Mouse (Mus musculus) midbrain, embryonic 10.5 days (tissue): Measurements from ENCODE around the gene Sgms1. TPM values are rescaled to one million over a fixed set of nuclear protein-coding genes. Genes with fewer than 3 reads are reported as not detected.
"Not testable (repeated sequence)": the region's sequence is repeated elsewhere in the genome, so short reads cannot be mapped to it uniquely, and the experiment has no call there.

Experiments
- DNase-seq: peaks from one replicate; pipeline ENCODE4 v3.0.0-alpha.2; 2017; ENCODE audit warnings: low spot score
- H3K27ac ChIP-seq: fragments of 300-500 bp; sonication (generic); replicated peaks from 2 replicates; pipeline ENCODE4 v1.5.1; 2016; ENCODE audit warnings: mild to moderate bottlenecking
- H3K27me3 ChIP-seq: fragments of 300-500 bp; sonication (generic); 2 replicates; pipeline ENCODE4 v1.6.1; 2016; ENCODE audit warnings: low read depth, mild to moderate bottlenecking; ENCODE audit not compliant: poor library complexity, severe bottlenecking
- H3K36me3 ChIP-seq: fragments of 300-500 bp; sonication (generic); 2 replicates; pipeline ENCODE4 v1.6.1; 2016; ENCODE audit warnings: mild to moderate bottlenecking, moderate library complexity
- H3K4me1 ChIP-seq: fragments of 300-500 bp; sonication (generic); 2 replicates; pipeline ENCODE4 v1.6.1; 2016
- H3K4me3 ChIP-seq: fragments of 300-500 bp; sonication (generic); 2 replicates; pipeline ENCODE4 v1.5.1; 2016; ENCODE audit warnings: mild to moderate bottlenecking, moderate library complexity
- H3K9me3 ChIP-seq: fragments of 300-500 bp; sonication (generic); replicated peaks from 2 replicates; pipeline ENCODE4 v1.6.1; 2016; ENCODE audit warnings: mild to moderate bottlenecking
- WGBS: fragments of 180-500 bp; shearing (Covaris S2); methylation state at CpG from one replicate; pipeline ENCODE4 v1.1.7; 2016; 5-methylcytosine and 5-hydroxymethylcytosine counted together
- polyA plus RNA-seq: library from polyadenylated mRNA; unstranded; fragments of >200 nt; fragmentation: Nextera tagmentation; extraction: Ambion mirVana; gene quantifications from 2 replicates; pipeline ENCODE4 v1.2.1, GENCODE M21; 2016

The Sgms1 gene
- polyA plus RNA-seq, 1 experiment from 2014 or later = 13.1 TPM

- Histone ChIP-seq H3K4me1 (peaks cover 15% of the 10 kb centered on the region), H3K4me3 (no peak overlapping the region), H3K27ac (no peak overlapping the region), H3K27me3 (no peaks in the 10 kb centered on the region), H3K36me3 (no peaks in the 10 kb centered on the region), H3K9me3 (no peaks in the 10 kb centered on the region)
- DNase-seq = no peak
- WGBS = 79% methylated on average over 4 of the region's 4 CpGs
Observed at GRCm38 (mm10) chr19:32326621-32327021, 62.9 kb downstream of the Sgms1 start.

- no peaks in the 10 kb centered on the region for H3K9me3 ChIP-seq
- H3K27ac ChIP-seq = no peak overlapping the region
- 90% methylated on average over 3 of the region's 3 CpGs for WGBS
Observed at GRCm38 (mm10) chr19:32326156-32326555, 63.4 kb downstream of the Sgms1 start.

GRCm38 (mm10) chr19:32325100-32325768 is 64.3 kb downstream of the Sgms1 start:
- Histone ChIP-seq H3K4me1 (peaks cover 15% of the 10 kb centered on the region), H3K27ac (no peak overlapping the region)

More at GRCm38 (mm10) chr19:32326156-32326555, 63.4 kb downstream of the Sgms1 start:
- no peak for DNase-seq
- peaks cover 15% of the 10 kb centered on the region for H3K4me1 ChIP-seq
- H3K36me3 ChIP-seq = no peaks in the 10 kb centered on the region
- H3K4me3 ChIP-seq = no peak overlapping the region
- H3K27me3 ChIP-seq = no peaks in the 10 kb centered on the region

GRCm38 (mm10) chr19:32324550-32324949 is 65.0 kb downstream of the Sgms1 start:
- no peaks in the 10 kb centered on the region for H3K27me3 ChIP-seq
- H3K4me1 ChIP-seq = peaks cover 17% of the 10 kb centered on the region
- no peak overlapping the region for H3K27ac ChIP-seq
- H3K9me3 ChIP-seq = no peaks in the 10 kb centered on the region
- no peak overlapping the region for H3K4me3 ChIP-seq
- 87% methylated on average over 1 of the region's 1 CpGs for WGBS
- H3K36me3 ChIP-seq = no peaks in the 10 kb centered on the region
- DNase-seq = no peak

More at GRCm38 (mm10) chr19:32325100-32325768, 64.3 kb downstream of the Sgms1 start:
- no peak overlapping the region for H3K4me3 ChIP-seq
- H3K36me3 ChIP-seq = no peaks in the 10 kb centered on the region
- WGBS = 73% methylated on average over 10 of the region's 10 CpGs
- no peaks in the 10 kb centered on the region for H3K27me3 ChIP-seq
- DNase-seq = no peak
- H3K9me3 ChIP-seq = no peaks in the 10 kb centered on the region

DNA sequence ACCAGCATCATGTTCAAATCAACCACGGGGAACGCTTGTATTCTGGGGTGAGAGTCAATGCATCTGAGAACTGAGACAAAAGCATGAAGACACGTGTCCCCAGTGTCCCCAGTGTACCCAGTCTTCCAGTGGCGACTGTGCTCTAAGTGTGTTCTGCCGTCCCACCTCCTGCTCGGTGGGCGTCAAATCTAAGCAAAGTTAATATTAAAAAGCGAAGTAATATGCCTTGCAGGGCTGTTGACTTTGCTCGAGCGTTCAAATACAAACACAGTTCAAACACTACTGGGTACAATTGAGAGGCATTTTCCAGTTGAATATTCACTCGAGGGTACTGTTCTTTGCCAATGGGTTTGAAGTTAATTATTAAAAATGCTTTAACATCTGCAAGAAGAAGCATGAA is 66.4 kb downstream of the Sgms1 start:
- H3K27me3 ChIP-seq = no peaks in the 10 kb centered on the region
- DNase-seq = no peak
- WGBS = 78% methylated on average over 11 of the region's 11 CpGs

DNA sequence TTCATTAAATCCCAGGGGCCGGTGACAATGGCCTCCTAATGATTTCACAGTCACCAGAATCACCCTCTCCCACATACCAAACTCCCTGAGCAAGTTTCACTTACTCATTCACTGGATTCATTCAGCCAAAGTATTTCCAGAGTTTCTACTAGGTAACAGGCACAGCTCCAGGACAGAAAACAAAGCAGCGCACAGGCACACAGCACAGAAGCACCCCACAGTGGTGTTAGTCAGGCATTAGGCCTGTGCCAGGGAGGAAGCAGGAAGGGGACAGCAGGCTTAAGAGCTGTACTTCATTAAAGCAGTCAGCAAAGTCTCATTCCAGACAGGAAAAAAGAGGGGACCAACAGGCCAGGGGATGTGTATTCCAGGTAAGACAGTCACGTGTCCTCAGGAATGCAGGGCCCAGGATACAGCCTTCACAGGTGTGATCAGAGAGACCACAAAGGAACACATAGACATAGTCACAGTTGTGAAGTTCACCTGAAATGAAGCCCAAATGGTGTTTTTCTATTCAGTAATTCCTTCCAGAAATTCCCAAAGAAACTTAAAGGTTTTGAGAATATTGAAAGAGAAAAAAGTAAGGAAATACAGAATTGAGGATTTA is 67.0 kb downstream of the Sgms1 start:
- Histone ChIP-seq H3K4me1 (peaks cover 24% of the 10 kb centered on the region), H3K36me3 (no peaks in the 10 kb centered on the region), H3K9me3 (no peaks in the 10 kb centered on the region), H3K27ac (no peak overlapping the region), H3K4me3 (no peak overlapping the region), H3K27me3 (no peaks in the 10 kb centered on the region)
- DNase-seq = no peak
- WGBS = 36% methylated on average over 3 of the region's 3 CpGs

More for the DNA sequence above, 66.4 kb downstream of the Sgms1 start:
- H3K27ac ChIP-seq = no peak overlapping the region
- no peaks in the 10 kb centered on the region for H3K36me3 ChIP-seq
- no peaks in the 10 kb centered on the region for H3K9me3 ChIP-seq
- H3K4me3 ChIP-seq = no peak overlapping the region
- peaks cover 24% of the 10 kb centered on the region for H3K4me1 ChIP-seq

GRCm38 (mm10) chr19:32320366-32320666 is 69.2 kb downstream of the Sgms1 start:
- 55% methylated on average over 4 of the region's 4 CpGs for WGBS
- Histone ChIP-seq H3K27ac (no peak overlapping the region), H3K9me3 (no peaks in the 10 kb centered on the region), H3K4me3 (no peak overlapping the region), H3K36me3 (no peaks in the 10 kb centered on the region), H3K27me3 (no peaks in the 10 kb centered on the region), H3K4me1 (peaks cover 24% of the 10 kb centered on the region)
- no peak for DNase-seq

DNA sequence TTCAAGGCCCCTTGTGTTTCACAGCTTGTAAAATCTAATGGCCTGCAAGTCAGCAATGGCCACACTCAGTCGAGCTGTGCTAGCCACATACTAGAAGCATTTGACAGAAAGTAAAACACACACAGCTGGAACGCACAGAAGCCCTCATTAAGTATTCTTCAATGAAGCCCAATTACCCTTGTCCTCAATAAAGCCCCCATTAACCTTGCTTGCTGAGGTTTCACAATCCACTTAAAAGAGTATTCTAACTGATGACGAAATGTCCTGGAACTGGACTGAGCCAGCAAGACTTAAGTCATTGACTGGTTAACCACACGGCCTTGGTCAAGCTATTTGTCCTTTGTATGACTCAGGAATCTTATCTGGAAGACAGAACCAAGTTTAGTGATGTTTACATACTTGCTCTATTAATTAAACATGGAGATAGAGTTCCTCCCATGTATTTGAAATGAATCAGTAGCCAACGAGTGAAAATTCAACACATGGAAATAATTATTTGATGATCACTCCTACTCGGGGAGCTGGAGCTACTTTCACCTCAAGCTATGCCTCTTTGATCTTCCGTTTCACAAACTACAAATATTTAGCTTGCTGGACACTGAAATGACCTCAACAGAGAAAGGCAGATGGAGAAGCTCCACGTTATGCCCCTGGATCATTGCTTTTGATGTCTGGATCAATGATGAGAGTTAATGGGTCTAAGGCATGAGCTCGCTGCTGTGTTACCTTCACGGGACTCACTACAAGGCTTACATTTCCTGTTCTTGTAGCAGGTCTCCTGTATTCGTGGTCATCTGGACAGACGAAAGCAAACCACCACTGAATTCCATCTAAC is 69.8 kb downstream of the Sgms1 start:
- Histone ChIP-seq H3K9me3 (no peaks in the 10 kb centered on the region), H3K4me3 (no peak overlapping the region), H3K36me3 (no peaks in the 10 kb centered on the region), H3K27me3 (no peaks in the 10 kb centered on the region), H3K4me1 (peaks cover 24% of the 10 kb centered on the region), H3K27ac (no peak overlapping the region)
- no peak for DNase-seq
- 68% methylated on average over 12 of the region's 12 CpGs for WGBS

- Histone ChIP-seq H3K27ac (no peak overlapping the region), H3K27me3 (no peaks in the 10 kb centered on the region), H3K9me3 (no peaks in the 10 kb centered on the region), H3K4me3 (no peak overlapping the region), H3K36me3 (no peaks in the 10 kb centered on the region), H3K4me1 (peaks cover 24% of the 10 kb centered on the region)
- DNase-seq = no peak
- 67% methylated on average over 1 of the region's 1 CpGs for WGBS
Observed at GRCm38 (mm10) chr19:32319057-32319456, 70.5 kb downstream of the Sgms1 start.

DNA sequence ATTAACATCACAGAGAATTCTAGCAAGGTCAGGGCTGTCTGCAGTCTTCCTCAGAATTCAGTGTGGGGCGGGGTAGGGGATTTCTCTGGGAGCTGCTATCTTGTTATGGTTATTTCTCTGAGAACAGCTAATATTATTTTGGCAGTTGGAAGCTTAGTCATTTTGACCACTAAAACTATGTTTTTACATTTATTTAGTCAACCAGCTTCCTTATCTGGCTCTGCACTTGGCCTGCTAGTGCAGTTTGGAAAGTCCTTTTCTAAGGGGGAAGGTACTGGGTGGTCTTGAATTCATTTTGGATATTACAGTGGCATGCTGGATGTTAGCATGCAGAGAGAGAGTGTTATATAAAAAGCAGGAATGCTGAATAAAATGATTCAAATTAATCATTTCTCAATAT is 72.2 kb downstream of the Sgms1 start:
- H3K27ac ChIP-seq, H3K4me3 ChIP-seq, H3K36me3 ChIP-seq, H3K9me3 ChIP-seq, H3K27me3 ChIP-seq, DNase-seq: not testable (repeated sequence)
- 100% methylated on average over 1 of the region's 1 CpGs for WGBS
- peaks cover 16% of the 10 kb centered on the region for H3K4me1 ChIP-seq

DNA sequence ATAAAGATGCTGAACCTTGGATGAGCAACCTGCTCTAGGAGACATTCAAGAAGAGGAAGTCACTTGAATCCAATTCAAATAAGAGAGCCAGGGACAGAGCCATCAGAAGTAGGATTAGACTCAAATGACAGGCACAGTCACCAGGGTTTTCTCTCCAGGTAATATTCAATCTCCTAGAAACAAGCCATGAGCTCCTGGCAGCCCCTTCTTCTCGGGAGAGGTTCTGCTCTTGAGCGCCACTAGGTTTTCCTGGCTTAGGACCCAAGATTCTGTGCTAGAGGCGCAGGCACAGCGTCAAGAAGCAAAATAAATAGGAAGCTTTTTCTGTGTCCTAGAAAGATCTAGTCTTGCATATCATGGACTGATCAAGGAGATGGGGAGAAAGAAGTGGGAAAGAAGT is 76.2 kb downstream of the Sgms1 start:
- WGBS = 95% methylated on average over 4 of the region's 4 CpGs
- Histone ChIP-seq H3K9me3 (no peaks in the 10 kb centered on the region), H3K4me3 (no peak overlapping the region), H3K27me3 (no peaks in the 10 kb centered on the region), H3K4me1 (no peaks in the 10 kb centered on the region), H3K27ac (no peak overlapping the region), H3K36me3 (no peaks in the 10 kb centered on the region)
- DNase-seq = no peak

GRCm38 (mm10) chr19:32311762-32312161 is 77.8 kb downstream of the Sgms1 start:
- WGBS = 97% methylated on average over 5 of the region's 5 CpGs
- H3K4me3 ChIP-seq = no peak overlapping the region
- H3K27me3 ChIP-seq = no peaks in the 10 kb centered on the region
- H3K36me3 ChIP-seq = no peaks in the 10 kb centered on the region
- H3K4me1 ChIP-seq = no peaks in the 10 kb centered on the region
- no peak for DNase-seq
- H3K9me3 ChIP-seq = no peaks in the 10 kb centered on the region
- H3K27ac ChIP-seq = no peak overlapping the region

DNA sequence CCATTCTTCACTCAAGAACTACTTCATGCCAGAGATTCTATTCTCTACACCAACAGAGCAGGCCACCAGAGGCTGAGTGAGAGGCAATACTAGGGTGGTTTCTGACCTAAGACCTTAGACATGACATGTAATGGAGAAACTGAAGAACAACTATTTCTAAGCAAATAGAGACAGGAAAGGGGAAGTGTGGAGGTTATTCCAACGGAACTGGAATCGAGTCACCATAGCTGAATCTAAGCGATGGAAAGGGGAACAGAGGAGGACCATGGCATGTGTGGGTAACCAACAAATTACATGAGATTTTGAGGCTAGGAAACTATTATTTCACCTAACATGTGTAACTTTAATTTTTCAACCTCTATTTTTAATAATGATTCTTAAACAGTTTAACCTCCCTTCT is 78.5 kb downstream of the Sgms1 start:
- no peak overlapping the region for H3K27ac ChIP-seq
- DNase-seq = no peak
- H3K4me1 ChIP-seq = no peaks in the 10 kb centered on the region
- H3K9me3 ChIP-seq = no peaks in the 10 kb centered on the region
- H3K4me3 ChIP-seq = no peak overlapping the region
- no peaks in the 10 kb centered on the region for H3K27me3 ChIP-seq
- no peaks in the 10 kb centered on the region for H3K36me3 ChIP-seq
- WGBS = 97% methylated on average over 3 of the region's 3 CpGs
